Mouse (Mus musculus) adrenal gland, postnatal 14 days (tissue): ENCODE results near the gene Lpo. TPM values are rescaled to one million over a fixed set of nuclear protein-coding genes. Genes with fewer than 3 reads are reported as not detected.

Experiments used
- DNase-seq: peaks from one replicate; pipeline ENCODE4 v3.0.0; 2021; ENCODE audit warnings: mixed read lengths
- long read RNA-seq, 2 experiments: library from polyadenylated mRNA; stranded (forward); transcript quantifications; one replicate each; pipeline ENCODE4 v2.0.0; 2021
- total RNA-seq: library from RNA; stranded (reverse); gene quantifications from 2 replicates; pipeline ENCODE4 v1.2.3, GENCODE M21; 2021

Gene Lpo
- total RNA-seq: not detected in 2 replicates
- long read RNA-seq, experiment 1: 0 reads
- long read RNA-seq, experiment 2: 0 reads

DNA sequence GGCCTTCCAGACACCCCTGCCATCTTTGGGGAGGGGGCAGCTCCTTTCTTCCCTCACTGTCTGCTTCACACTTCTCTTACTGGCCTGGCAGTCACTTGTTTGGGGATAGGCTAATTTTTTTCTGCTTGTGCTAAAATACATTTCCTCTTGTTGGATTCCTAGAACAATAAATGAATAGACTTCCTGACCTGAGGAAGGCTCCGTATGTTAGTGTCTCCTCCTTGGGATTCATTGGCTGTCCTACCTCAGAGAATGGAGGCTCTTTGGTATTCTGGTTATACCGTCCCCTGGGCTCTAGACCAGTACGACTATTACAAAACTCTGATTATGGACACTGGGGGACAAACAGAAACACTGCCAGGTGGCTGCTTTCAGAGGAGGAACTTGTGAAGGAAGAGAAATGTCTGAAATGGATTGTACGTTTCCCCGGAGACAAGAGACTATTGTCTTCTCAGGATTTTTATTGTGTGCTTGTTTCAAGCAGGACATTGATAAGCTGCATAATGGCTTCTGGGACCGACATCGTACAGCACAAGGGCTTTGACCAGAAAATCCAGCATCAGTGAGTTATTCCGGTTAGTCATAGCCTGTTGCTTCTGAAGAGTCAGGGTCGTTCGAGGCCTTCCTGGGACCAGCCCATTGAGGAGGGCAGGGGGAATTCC is at the start of gene Lpo:
TSS of gene Lpo (minus strand) at position 51 of the 662 bp plus-strand sequence.
- DNase-seq: no peak

DNA sequence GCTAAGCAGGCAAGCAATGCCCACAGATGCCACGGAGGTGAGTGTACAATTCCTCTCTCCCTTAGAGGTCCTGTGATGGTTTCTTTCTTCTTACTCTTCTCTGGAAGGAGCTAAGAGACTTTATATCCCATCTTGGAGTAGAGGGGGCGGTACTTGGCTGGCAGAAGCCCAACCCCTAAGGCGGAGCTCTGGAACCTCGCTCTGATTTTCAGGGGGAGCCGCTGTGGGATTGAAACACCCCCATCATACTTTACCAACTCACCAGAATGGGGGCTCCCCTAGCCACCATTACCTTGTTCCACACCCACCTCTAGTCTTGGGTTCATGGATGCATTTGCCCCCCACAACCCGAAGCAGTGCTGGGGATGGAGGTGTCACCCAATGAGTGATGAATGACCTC is 47.3 kb upstream of the Lpo start, which contains the start of gene Epx:
TSS of gene Epx (minus strand) at position 101 of the 400 bp plus-strand sequence.
- no peak for DNase-seq

DNA sequence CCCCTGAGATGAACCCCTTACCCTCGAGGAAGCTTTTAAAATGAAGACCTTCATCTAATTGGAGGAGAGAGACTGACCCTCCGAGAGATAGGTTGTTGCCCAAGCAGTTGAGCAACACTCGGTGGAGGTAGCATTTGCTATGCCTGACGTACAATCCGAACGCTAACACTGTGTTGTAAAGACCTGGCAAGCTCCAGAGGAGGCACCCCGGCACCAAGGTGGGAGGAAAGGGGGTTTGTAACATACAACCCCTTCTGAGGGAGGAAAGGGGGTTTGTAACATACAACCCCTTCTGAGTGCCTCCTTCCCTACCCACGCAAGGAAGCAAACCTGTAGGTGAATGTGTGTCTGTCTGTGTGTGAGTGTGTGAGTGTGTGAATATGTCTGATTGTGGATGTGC is 43.7 kb upstream of the Lpo start:
- DNase-seq: no peak

DNA sequence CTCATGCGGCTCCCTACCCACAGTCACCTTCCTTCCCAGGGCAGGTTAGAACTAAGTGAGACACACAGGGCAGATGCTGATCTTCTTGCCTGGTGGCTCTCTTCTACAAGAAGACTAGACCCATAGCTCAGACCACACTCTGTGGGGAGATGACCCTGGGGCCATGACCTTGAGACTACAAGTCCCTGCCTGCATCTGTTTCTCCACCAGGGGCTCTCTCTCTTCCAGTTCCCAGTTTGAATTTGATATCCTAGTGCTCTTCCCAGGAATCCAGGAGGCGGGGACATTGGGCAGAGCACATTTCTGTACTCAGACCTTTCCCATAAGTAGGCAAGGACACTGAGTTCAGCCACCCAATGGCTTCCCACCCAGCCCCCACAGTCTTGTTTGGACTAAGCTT is 42.0 kb upstream of the Lpo start:
- DNase-seq: no peak

DNA sequence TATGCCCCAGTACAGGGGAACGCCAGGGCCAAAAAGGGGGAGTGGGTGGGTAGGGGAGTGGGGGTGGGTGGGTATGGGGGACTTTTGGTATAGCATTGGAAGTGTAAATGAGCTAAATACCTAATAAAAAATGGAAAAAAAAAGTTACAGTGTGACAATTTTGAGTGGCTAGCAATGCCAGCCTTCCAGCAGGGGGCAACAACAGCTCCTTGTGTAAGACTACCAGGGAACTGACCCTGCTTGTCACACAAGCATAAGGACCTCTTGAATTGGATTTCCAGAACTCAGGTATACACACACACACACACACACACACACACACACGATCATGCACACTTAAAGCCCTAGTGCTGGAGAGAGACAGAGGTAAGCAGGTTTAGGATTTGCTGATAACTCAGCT is 38.8 kb upstream of the Lpo start:
- peak; percentile 43 for DNase-seq

DNA sequence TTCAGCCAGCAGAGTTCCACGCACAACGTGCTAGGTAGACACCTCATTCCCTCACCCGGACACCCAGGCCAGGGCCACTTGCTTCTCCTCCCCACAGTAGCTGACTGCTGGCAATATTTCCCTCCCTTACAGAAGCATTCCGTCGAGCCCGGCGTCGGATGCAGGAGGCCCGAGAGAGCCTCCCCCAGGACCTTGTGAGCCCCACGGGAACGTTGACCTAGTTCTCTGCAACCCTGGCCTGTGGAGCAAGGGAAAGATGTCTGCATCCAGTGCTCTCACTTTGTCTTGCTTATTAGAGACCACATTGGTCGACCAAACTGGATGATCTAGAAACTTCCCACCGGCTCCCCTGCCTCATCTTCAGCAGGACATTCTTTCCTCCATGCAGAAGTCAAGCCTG is 34.7 kb upstream of the Lpo start:
- DNase-seq: peak; percentile 30

DNA sequence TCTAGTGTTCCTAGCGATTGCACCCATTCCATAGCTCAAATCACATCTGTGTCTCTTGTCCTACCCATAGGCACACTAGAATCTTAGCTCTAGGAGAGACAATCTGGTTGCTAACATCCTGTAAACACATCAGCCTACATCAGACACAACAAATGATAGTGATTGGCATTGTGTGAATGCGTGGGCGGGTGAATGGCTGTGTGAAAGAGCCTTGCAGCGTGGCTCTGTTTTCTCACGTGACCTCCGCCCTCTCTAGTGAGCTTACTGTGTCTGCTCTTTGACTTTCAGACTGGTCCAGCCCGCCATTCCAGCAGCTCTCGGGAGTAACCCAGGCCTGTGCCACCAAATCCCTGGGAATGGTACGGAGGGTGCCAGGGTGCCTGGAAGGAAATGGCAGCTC is 32.3 kb upstream of the Lpo start:
- no peak for DNase-seq

DNA sequence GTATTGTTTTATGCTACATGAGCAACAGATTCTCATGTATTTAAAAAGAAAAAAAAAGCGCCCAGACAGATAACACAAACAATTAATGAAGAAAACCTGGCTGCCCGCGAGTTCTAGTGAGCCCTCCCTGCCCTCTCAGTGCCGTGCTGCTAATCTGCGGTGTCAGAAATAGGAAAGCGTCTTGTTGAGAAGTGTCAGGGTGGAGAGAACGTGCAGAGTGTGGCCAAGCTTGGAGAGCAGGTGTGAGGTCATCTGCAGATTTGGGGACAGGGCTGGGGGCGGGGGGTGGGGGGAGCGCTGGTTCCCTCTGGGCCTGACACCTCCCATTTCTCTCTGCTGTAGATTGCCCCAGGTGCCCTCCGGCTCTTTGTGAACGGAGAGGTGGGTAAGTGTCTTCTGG is 31.2 kb upstream of the Lpo start:
- DNase-seq: no peak

DNA sequence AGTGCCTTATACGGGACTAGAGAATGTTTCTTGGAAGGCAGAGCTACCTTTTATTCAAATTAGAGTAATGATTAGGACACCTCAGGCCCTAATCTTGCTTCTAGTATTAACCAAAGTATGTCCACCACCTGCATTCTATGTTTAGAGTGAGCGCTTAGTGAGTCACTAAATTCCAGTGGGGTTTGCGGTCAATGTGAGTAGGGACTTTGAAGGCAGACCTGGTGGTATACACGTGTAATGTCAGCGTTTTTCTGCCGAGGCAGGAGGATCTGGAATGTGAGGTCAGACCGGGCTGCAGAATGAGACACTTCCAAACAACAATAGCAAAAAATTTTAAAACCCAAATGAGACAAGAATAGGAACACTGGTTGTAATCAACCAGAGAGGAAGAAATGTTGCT is 26.5 kb upstream of the Lpo start:
- no peak for DNase-seq

DNA sequence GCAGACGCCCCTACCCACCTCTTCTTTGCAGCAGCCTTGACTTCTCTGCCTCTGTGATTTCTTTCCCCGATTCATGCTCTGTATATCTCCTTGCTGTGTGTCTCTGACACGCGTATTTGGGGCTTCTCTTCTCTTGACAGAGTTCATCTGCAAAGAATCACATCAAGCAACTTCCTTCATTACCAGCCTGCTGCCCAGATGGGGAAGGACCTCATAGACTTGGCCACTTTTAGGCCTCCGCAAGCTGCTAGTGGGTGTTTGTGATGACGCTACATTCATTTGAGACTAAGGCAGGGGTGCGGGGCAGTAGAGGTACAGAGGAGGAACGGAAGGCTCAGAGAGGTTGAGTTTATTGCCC is 25.5 kb upstream of the Lpo start:
- peak; percentile 36 for DNase-seq

DNA sequence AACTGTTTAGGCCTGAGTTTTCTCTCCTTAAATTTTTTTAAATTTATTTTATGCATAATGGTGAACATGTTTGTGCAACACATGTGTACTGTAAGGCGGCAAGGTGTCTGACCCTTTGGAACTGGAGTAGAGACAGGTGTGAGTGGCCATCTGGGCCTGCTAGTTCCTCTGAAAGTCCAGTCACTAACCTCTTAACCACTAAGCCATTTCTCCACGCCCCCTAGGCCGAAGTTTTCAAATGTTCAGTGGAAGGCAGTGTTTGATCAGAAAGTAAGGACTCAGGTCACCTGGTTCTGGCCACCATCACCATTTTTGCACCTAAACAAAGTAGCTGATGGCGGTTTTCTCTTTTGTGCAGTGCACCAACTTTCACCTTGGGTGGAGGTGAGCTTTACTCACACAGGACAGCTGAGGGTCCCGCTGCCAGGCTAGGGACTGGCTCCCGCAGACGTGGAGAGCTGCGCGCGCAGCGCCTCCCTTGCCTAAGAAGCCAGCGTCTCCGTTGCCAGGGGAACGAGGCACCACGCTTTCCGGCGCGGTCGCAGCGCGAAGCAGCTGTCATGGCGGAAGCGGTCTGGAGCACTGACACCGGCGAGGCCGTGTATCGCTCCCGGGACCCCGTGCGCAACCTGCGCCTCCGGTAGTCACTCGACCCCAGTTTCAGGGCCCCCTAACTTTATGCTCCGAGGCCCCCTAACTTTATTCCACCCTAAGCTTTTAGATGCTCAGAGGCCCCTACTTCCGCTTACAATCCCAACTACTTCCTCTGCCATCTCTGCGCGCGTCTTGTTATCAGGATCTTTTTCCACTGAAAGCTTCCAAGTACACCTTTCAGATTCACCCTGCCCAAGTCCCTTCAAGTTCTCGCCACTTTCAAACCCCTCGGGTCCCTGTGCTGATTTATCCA is 24.9 kb upstream of the Lpo start, which contains the start of gene Mks1:
TSS of gene Mks1 (plus strand) at position 526 of the 907 bp plus-strand sequence.
- peak; percentile 95 for DNase-seq

DNA sequence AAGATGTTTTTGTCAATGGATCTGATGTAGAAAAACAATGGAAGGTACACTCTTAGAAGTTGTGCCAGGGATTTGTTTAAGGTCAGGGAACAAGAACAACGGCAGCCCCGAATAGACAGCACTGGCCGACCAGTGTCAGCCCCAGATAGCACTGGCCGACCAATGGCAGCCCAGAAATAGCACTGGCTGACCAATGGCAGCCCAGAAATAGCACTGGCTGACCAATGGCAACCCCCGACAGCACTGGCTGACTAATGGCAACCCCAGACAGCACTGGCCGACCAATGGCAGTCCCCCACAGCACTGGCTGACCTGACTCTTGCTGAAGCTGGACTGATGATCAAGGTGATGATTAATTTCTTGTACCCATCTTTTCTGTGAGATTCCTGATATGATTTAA is 19.8 kb upstream of the Lpo start:
- DNase-seq: peak; percentile 24

DNA sequence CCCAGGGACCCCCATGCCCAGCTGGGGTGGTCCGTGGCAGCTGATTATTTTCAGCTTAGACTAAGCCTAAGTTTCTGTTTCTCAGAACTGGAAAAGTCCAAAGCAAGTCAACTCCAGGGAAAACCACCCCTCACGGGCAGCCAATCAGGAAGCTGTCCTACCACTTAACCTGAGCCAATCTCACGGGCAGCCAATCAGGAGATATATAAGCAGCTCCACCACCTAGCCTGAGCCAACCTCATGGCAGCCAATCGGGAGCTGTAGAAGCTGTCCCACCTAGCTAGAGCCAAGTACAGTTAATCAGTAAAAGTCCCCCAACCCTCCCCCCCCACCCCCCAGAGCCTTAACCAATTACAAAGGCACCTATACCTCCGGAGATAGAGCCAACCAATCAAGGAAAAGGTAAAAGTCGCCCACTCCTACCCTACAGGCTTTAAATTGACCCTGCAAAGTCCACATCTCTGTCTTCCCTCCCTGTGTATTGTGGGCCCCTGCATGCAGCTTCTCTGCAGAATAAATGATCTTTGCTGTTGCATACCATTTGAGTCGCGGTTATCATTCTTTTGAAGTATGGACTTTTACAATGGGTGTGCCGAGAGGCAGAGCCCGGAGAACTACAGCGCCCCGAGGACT is 19.0 kb upstream of the Lpo start:
- DNase-seq: no peak

DNA sequence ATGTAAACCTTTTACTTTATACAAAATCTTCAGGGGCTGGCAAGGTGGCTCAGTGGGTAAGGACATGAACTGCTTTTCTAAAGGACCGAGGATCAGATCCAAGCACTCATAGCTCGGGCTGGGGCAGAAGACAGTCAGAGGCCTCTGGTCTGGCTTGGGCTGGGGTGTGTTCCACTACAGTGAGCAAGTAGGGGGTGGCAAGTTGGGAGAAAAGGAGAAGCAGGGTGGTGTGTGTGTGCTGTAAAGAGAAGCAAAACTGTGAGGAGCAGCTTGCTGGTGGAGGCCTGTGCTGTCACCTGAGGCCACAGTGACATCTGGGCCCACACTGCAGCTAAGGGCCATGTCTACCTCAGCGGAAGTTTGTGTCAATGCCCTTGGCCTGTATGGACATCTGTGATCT is 13.3 kb upstream of the Lpo start:
- no peak for DNase-seq

DNA sequence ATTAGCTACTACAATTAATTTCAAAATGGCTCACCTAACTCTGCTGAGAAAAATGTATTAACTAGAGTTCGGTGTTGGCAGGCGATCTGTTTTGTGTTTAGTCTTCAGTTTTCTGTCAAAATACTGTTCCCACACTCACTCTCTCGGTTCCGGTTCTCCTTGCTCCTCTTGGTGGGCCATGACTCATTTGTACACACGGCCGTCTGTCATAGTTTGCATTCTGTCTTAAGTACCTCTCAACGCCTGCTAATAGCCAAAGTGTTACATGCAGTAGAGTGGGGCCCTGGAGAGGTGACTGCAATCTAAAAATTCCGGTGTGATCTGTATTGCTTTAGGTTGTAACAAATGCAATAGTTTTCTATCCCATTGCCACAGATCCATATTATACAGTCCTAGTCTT is 12.6 kb upstream of the Lpo start:
- no peak for DNase-seq

DNA sequence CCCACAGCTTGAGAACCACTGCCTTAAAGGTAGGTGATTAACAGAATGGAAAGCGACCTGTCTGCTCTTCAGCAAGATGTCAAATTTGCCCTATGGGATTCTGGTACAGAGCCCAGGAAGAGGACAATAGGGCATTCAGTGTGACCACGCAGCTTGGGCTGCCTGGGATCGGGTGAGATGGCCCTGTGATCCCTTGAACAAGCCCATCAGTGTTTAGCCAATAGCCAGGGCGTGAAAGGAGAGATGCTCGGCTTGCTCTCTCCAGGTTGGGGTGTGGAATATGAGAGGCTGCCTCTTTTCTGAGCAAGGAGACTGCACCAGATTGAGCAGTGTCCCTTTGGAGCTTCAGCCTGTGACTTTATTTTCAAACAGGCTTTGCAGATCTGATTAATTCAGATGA is 6.6 kb downstream of the Lpo start:
- no peak for DNase-seq

DNA sequence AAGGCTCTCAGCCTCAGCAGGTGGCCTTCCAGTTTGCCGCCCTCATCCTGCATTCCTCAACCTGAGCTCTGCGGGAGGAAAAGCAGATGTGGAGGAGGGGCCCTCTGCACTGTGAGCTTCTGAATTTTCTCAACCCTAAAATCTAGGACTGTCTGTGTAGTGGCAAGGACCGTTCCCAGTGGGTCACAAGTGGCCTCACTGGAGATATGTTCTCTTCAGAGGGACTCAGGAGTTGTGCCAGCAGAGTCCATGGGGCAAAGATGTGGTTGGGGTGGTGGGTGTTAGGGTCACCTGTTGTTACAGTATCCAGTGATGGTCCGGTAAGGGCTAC is 10.7 kb downstream of the Lpo start:
- DNase-seq: no peak

DNA sequence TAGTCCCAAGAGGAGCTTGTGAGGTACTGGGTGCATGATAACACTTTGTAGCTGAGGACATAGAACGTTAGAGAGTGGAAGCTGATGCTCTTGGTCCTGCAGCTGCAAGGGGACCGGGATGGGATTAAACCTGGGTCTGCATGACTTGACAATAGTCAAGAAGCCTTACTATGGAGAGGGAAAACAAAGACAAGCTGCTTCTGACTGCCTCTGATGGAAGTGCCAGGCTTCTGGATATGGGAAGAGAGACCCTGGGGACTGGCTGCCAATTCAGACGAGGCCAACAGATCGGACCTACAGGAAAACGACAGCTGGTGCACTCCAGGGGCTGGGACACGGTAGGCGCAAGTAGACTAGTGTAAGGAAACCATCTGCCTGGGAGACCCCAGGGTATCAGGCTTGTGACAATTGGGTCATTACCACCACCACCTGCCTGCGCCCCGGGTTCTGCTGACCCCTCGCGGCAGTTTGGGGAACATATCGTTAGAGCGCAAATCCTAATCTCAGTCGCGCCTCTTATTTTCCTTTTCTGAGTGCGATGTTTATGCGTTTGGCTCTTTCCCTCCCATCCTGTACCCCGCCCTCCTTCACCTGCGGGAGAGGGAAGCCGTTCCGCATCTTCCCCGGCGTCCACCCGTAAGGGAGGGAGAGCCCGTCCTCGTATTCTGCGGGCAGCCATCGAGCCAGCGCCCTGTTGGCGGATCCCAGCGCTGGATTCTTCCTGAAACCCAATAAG is 11.2 kb downstream of the Lpo start:
- DNase-seq: peak; percentile 57

DNA sequence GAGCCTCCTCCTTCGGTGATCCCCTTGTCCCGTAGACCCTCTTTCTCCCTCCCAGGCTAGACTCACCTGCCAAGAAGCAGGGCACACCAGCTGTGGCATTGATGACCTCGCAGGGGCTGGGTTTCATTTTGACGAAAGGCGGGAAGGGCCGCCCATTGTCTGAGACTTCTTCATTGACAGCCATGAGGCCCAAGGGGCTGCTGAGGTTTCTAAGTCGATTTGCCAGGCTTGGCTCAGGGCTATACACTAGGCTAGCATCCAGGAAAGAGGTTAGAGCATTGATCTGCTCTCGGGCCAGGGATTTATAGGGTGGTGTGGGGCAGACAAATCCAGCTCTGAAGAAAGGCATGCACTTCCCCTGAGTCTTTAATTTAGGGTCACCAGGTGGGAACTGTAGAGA is 13.3 kb downstream of the Lpo start:
- no peak for DNase-seq

DNA sequence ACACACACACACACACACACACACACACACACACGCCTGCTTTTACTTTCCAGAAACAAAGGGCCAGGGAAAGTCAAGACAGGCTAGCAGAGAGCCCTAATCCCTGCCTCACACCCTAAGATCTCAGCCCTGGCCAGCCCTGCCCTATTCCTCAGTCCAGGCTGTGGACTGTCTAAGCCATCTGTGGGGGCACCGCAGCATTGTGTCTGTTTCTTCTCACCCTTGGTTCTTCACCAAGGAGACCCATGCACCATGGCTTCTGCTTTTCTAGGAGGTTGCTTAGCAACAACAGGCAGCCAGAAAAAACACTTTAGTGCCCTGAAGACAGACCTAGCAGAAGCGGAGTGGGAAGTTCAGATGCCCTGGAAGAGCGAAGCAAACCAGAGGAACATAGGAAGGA is 16.7 kb downstream of the Lpo start:
- DNase-seq: no peak

DNA sequence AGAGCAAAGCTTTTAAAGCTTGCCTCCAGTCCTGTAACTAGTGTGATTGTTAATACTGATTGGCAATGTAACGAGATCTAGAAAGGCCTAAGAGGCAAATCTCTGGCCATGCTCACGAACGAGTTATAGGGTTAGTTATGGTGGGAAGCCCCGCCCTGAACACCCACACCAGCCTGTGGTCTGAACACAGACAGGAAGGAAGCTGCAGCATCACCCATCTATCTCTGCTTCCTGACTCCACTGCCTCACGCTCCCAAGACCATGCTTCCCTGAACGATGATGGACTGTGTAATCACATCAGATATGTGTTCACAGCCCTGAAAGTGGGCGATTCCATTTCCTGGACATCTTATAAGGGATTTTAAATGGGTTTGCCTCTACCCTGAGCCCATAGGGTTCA is 19.9 kb downstream of the Lpo start:
- DNase-seq: no peak

DNA sequence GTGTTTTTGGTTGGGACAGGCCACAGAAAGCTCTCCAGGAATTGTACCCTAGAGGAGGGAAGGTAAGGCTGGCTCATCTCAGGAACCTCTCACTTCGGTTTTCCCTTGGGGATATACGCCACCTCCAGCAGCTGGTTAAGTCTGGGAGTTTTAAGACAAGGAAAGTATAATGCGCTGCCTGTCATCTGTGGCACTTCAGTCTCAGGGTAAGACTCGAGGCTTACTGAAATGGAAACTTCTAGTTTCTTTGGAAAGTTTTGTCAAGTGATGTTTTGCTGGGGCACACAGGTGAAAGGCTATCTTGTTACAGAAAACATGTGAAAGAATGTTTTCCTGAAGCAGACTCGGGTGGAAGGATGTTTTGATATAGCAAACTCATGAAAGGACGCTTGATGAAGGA is 20.7 kb downstream of the Lpo start:
- no peak for DNase-seq

DNA sequence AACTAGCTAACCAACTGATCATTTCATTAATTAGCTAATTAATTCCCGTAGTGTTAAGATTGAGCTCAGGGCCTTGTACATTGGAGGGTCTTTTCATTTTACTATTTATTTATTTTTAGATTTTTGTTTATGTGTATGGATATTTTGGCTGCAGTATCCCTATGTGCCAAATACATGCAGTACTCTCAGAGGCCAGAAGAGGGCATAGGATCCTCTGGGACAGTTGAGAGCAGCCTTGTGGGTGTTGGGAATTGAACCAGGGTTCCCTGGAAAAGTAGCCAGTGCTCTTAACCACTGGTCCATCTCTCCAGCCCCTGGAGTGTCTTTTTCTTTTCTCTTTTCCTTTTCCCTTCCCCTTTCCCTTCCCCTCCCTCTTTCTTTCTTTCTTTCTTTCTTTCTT is 22.6 kb downstream of the Lpo start:
- DNase-seq: peak; percentile 58
